Mouse (Mus musculus) liver, embryonic 12.5 days (tissue): ENCODE data around the gene Spon1. TPM values are rescaled to one million over a fixed set of nuclear protein-coding genes. Genes with fewer than 3 reads are reported as not detected.
A peak's percentile ranks its signal among the peaks of the same experiment; 100 is the strongest.

Source experiments
- ATAC-seq: fragments of 200-750 bp; cut with Nextera tagmentation; 2 replicates; pipeline ENCODE4 v1.8.0; 2017; ENCODE audit warnings: moderate number of reproducible peaks, mild to moderate bottlenecking, moderate library complexity
- H3K27ac ChIP-seq: fragments of 300-500 bp; sonication (generic); 2 replicates; pipeline ENCODE4 v1.5.1; 2016; ENCODE audit warnings: mild to moderate bottlenecking
- H3K27me3 ChIP-seq: fragments of 300-500 bp; sonication (generic); replicated peaks from 2 replicates; pipeline ENCODE4 v1.6.1; 2016; ENCODE audit warnings: mild to moderate bottlenecking, moderate library complexity
- H3K36me3 ChIP-seq: fragments of 300-500 bp; sonication (generic); 2 replicates; pipeline ENCODE4 v1.6.1; 2016; ENCODE audit warnings: mild to moderate bottlenecking, moderate library complexity
- H3K4me1 ChIP-seq: fragments of 300-500 bp; sonication (generic); 2 replicates; pipeline ENCODE4 v1.6.1; 2016
- H3K4me2 ChIP-seq: fragments of 300-500 bp; sonication (generic); 2 replicates; pipeline ENCODE4 v1.6.1; 2016; ENCODE audit warnings: mild to moderate bottlenecking, moderate library complexity
- H3K4me3 ChIP-seq: fragments of 300-500 bp; sonication (generic); 2 replicates; pipeline ENCODE4 v1.5.1; 2016; ENCODE audit warnings: mild to moderate bottlenecking, moderate library complexity
- H3K9ac ChIP-seq: fragments of 300-500 bp; sonication (generic); 2 replicates; pipeline ENCODE4 v1.6.1; 2016; ENCODE audit warnings: mild to moderate bottlenecking, moderate library complexity
- H3K9me3 ChIP-seq: fragments of 300-500 bp; sonication (generic); replicated peaks from 2 replicates; pipeline ENCODE4 v1.6.1; 2016; ENCODE audit warnings: mild to moderate bottlenecking, moderate library complexity
- WGBS: fragments of 180-500 bp; shearing (Covaris S2); methylation state at CpG from one replicate; pipeline ENCODE4 v1.1.7; 2016; ENCODE audit not compliant: insufficient replicate concordance; 5-methylcytosine and 5-hydroxymethylcytosine counted together
- polyA plus RNA-seq: library from polyadenylated mRNA; unstranded; fragments of >200 nt; fragmentation: Nextera tagmentation; extraction: Ambion mirVana; gene quantifications from 2 replicates; pipeline ENCODE4 v1.2.1, GENCODE M21; 2016

The Spon1 gene
- polyA plus RNA-seq, 1 experiment from 2014 or later = 1.8 TPM

GRCm38 (mm10) chr7:114074595-114074994, 308.8 kb downstream of the Spon1 start:
- no peak for ATAC-seq
- WGBS = 67% methylated on average over 2 of the region's 2 CpGs

GRCm38 (mm10) chr7:114079343-114079742, 313.5 kb downstream of the Spon1 start:
- H3K36me3 ChIP-seq = no peaks in the 10 kb centered on the region
- ATAC-seq = no peak
- H3K4me3 ChIP-seq = no peak overlapping the region
- H3K4me1 ChIP-seq = peaks cover 46% of the 10 kb centered on the region
- H3K4me2 ChIP-seq = no peak overlapping the region
- H3K9me3 ChIP-seq = no peaks in the 10 kb centered on the region
- no peak overlapping the region for H3K27ac ChIP-seq
- 81% methylated on average over 4 of the region's 4 CpGs for WGBS
- no peaks in the 10 kb centered on the region for H3K27me3 ChIP-seq
- H3K9ac ChIP-seq = no peak overlapping the region

More at GRCm38 (mm10) chr7:114074595-114074994, 308.8 kb downstream of the Spon1 start:
- Histone ChIP-seq H3K4me2 (no peak overlapping the region), H3K27me3 (no peaks in the 10 kb centered on the region), H3K9ac (no peak overlapping the region), H3K36me3 (no peaks in the 10 kb centered on the region), H3K4me1 (peaks cover 19% of the 10 kb centered on the region), H3K27ac (no peak overlapping the region; the same call in 1 of the 2 replicates), H3K9me3 (no peaks in the 10 kb centered on the region), H3K4me3 (no peak overlapping the region)

- no peaks in the 10 kb centered on the region for H3K36me3 ChIP-seq
- H3K4me3 ChIP-seq = no peak overlapping the region
- peak overlapping the region; percentile 47; the same call in 1 of the 2 replicates for H3K27ac ChIP-seq
- ATAC-seq = peak; percentile 87
- no peaks in the 10 kb centered on the region for H3K9me3 ChIP-seq
- no peaks in the 10 kb centered on the region for H3K27me3 ChIP-seq
- peaks cover 46% of the 10 kb centered on the region for H3K4me1 ChIP-seq
- 47% methylated on average over 5 of the region's 5 CpGs for WGBS
- no peak overlapping the region for H3K9ac ChIP-seq
- 0 out of 2 replicates have a peak overlapping the region, but pooled peaks have one; percentile 19 for H3K4me2 ChIP-seq
Measured at GRCm38 (mm10) chr7:114080250-114080649, 314.5 kb downstream of the Spon1 start.

- H3K9ac ChIP-seq = no peak overlapping the region
- peak overlapping the region; percentile 14; the same call in 1 of the 2 replicates for H3K27ac ChIP-seq
- H3K4me1 ChIP-seq = peaks cover 58% of the 10 kb centered on the region
- no peaks in the 10 kb centered on the region for H3K36me3 ChIP-seq
- no peak overlapping the region for H3K4me2 ChIP-seq
- WGBS = 55% methylated on average over 21 of the region's 21 CpGs
- ATAC-seq = no peak
- no peak overlapping the region for H3K4me3 ChIP-seq
- no peaks in the 10 kb centered on the region for H3K27me3 ChIP-seq
- no peaks in the 10 kb centered on the region for H3K9me3 ChIP-seq
Measured at GRCm38 (mm10) chr7:114081633-114082420, 316.0 kb downstream of the Spon1 start.

- no peaks in the 10 kb centered on the region for H3K36me3 ChIP-seq
- no peak overlapping the region for H3K27ac ChIP-seq
- no peak for ATAC-seq
- H3K4me3 ChIP-seq = no peak overlapping the region
- 56% methylated on average over 2 of the region's 2 CpGs for WGBS
- no peaks in the 10 kb centered on the region for H3K9me3 ChIP-seq
- H3K27me3 ChIP-seq = no peaks in the 10 kb centered on the region
- H3K9ac ChIP-seq = no peak overlapping the region
- no peak overlapping the region for H3K4me2 ChIP-seq
- H3K4me1 ChIP-seq = peaks cover 70% of the 10 kb centered on the region
Measured at GRCm38 (mm10) chr7:114083088-114083487, 317.3 kb downstream of the Spon1 start.

GRCm38 (mm10) chr7:114083760-114084159, 318.0 kb downstream of the Spon1 start:
- Histone ChIP-seq H3K27ac (no peak overlapping the region), H3K4me2 (no peak overlapping the region), H3K9me3 (no peaks in the 10 kb centered on the region), H3K9ac (no peak overlapping the region), H3K36me3 (no peaks in the 10 kb centered on the region), H3K4me1 (peaks cover 74% of the 10 kb centered on the region), H3K4me3 (no peak overlapping the region), H3K27me3 (no peaks in the 10 kb centered on the region)
- no peak for ATAC-seq
- WGBS = 68% methylated on average over 3 of the region's 3 CpGs

- Histone ChIP-seq H3K27me3 (no peaks in the 10 kb centered on the region), H3K4me3 (no peak overlapping the region), H3K9ac (no peak overlapping the region), H3K9me3 (no peaks in the 10 kb centered on the region), H3K36me3 (no peaks in the 10 kb centered on the region), H3K4me1 (peaks cover 63% of the 10 kb centered on the region), H3K27ac (no peak overlapping the region), H3K4me2 (no peak overlapping the region)
- no peak for ATAC-seq
- WGBS = 64% methylated on average over 6 of the region's 6 CpGs
Measured at GRCm38 (mm10) chr7:114086021-114086710, 320.4 kb downstream of the Spon1 start.

GRCm38 (mm10) chr7:114087341-114087740, 321.5 kb downstream of the Spon1 start:
- 46% methylated on average over 6 of the region's 6 CpGs for WGBS
- Histone ChIP-seq H3K4me2 (no peak overlapping the region), H3K27ac (no peak overlapping the region), H3K4me3 (no peak overlapping the region), H3K27me3 (no peaks in the 10 kb centered on the region), H3K9me3 (no peaks in the 10 kb centered on the region), H3K36me3 (no peaks in the 10 kb centered on the region), H3K4me1 (peaks cover 59% of the 10 kb centered on the region), H3K9ac (no peak overlapping the region)
- no peak for ATAC-seq

- H3K4me3 ChIP-seq = no peak overlapping the region
- 50% methylated on average over 11 of the region's 11 CpGs for WGBS
- no peak overlapping the region for H3K27ac ChIP-seq
- H3K9me3 ChIP-seq = no peaks in the 10 kb centered on the region
- H3K36me3 ChIP-seq = no peaks in the 10 kb centered on the region
- H3K4me2 ChIP-seq = peak overlapping the region; percentile 15; the same call in 1 of the 2 replicates
- ATAC-seq = no peak
- H3K27me3 ChIP-seq = no peaks in the 10 kb centered on the region
- H3K4me1 ChIP-seq = peaks cover 54% of the 10 kb centered on the region
- no peak overlapping the region for H3K9ac ChIP-seq
Measured at GRCm38 (mm10) chr7:114087986-114088385, 322.2 kb downstream of the Spon1 start.

GRCm38 (mm10) chr7:114088918-114089317, 323.1 kb downstream of the Spon1 start:
- Histone ChIP-seq H3K4me1 (peaks cover 48% of the 10 kb centered on the region), H3K9ac (no peak overlapping the region), H3K36me3 (no peaks in the 10 kb centered on the region), H3K27ac (no peak overlapping the region), H3K4me2 (no peak overlapping the region), H3K4me3 (no peak overlapping the region), H3K27me3 (no peaks in the 10 kb centered on the region), H3K9me3 (no peaks in the 10 kb centered on the region)
- 68% methylated on average over 5 of the region's 5 CpGs for WGBS
- no peak for ATAC-seq

GRCm38 (mm10) chr7:114090231-114090630, 324.4 kb downstream of the Spon1 start:
- no peak for ATAC-seq
- Histone ChIP-seq H3K9ac (no peak overlapping the region), H3K27ac (no peak overlapping the region), H3K4me2 (no peak overlapping the region), H3K9me3 (no peaks in the 10 kb centered on the region), H3K4me1 (peaks cover 45% of the 10 kb centered on the region), H3K36me3 (no peaks in the 10 kb centered on the region), H3K27me3 (no peaks in the 10 kb centered on the region), H3K4me3 (no peak overlapping the region)
- 63% methylated on average over 3 of the region's 3 CpGs for WGBS

GRCm38 (mm10) chr7:114090892-114091545, 325.2 kb downstream of the Spon1 start:
- 61% methylated on average over 10 of the region's 10 CpGs for WGBS
- H3K9me3 ChIP-seq = no peaks in the 10 kb centered on the region
- no peaks in the 10 kb centered on the region for H3K27me3 ChIP-seq
- H3K9ac ChIP-seq = no peak overlapping the region
- H3K4me3 ChIP-seq = no peak overlapping the region
- no peaks in the 10 kb centered on the region for H3K36me3 ChIP-seq
- H3K27ac ChIP-seq = no peak overlapping the region
- H3K4me2 ChIP-seq = no peak overlapping the region
- peaks cover 44% of the 10 kb centered on the region for H3K4me1 ChIP-seq
- no peak for ATAC-seq
